Mouse (Mus musculus) hindbrain, embryonic 12.5 days (tissue): Measurements from ENCODE around the gene Snx32. TPM values are rescaled to one million over a fixed set of nuclear protein-coding genes. Genes with fewer than 3 reads are reported as not detected.
A peak's percentile ranks its signal among the peaks of the same experiment; 100 is the strongest.

ENCODE experiments used
- ATAC-seq: fragments of 200-750 bp; cut with Nextera tagmentation; 2 replicates; pipeline ENCODE4 v1.8.0; 2017; ENCODE audit warnings: moderate TSS enrichment; ENCODE audit not compliant: low FRiP score
- H3K27ac ChIP-seq: fragments of 300-500 bp; sonication (generic); 2 replicates; pipeline ENCODE4 v1.5.1; 2016; ENCODE audit warnings: mild to moderate bottlenecking
- H3K27me3 ChIP-seq: fragments of 300-500 bp; sonication (generic); 2 replicates; pipeline ENCODE4 v1.6.1; 2016; ENCODE audit warnings: mild to moderate bottlenecking
- H3K36me3 ChIP-seq: fragments of 300-500 bp; sonication (generic); 2 replicates; pipeline ENCODE4 v1.6.1; 2016; ENCODE audit warnings: mild to moderate bottlenecking
- H3K4me1 ChIP-seq: fragments of 300-500 bp; sonication (generic); 2 replicates; pipeline ENCODE4 v1.6.1; 2016
- H3K4me2 ChIP-seq: fragments of 300-500 bp; sonication (generic); replicated peaks from 2 replicates; pipeline ENCODE4 v1.6.1; 2016; ENCODE audit warnings: mild to moderate bottlenecking
- H3K4me3 ChIP-seq: fragments of 300-500 bp; sonication (generic); 2 replicates; pipeline ENCODE4 v1.5.1; 2016; ENCODE audit warnings: mild to moderate bottlenecking
- H3K9ac ChIP-seq: fragments of 300-500 bp; sonication (generic); 2 replicates; pipeline ENCODE4 v1.6.1; 2016; ENCODE audit warnings: mild to moderate bottlenecking, moderate library complexity
- H3K9me3 ChIP-seq: fragments of 300-500 bp; sonication (generic); replicated peaks from 2 replicates; pipeline ENCODE4 v1.6.1; 2016; ENCODE audit warnings: mild to moderate bottlenecking
- whole genome bisulfite sequencing: fragments of 180-500 bp; shearing (Covaris S2); methylation state at CpG from one replicate; pipeline ENCODE4 v1.1.7; 2016; 5-methylcytosine and 5-hydroxymethylcytosine counted together
- polyA plus RNA-seq: library from polyadenylated mRNA; unstranded; fragments of >200 nt; fragmentation: Nextera tagmentation; extraction: Ambion mirVana; gene quantifications from 2 replicates; pipeline ENCODE4 v1.2.1, GENCODE M21; 2016

Snx32 gene
- polyA plus RNA-seq, 1 experiment from 2014 or later = 38.3 TPM

DNA sequence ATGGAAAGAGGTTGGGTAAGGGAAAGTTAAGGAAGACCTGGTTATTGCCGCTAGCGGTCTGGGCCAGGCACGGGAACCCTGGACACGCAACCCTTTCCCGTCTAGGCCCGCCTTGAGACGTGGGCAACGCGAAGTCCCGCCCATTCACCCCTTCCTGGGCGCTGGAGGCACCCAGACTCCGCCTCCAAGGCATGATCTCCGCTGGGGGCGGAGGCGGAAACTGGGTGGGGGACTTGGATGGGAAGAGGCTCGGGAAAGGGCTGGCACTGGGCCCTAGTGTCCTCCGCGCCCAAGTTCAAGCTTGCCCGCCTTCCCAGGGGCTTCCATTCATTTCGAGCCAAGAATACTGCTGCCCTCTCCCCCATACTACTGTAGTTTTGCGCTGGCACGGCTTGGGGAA, 36.6 kb downstream of the Snx32 start, which contains the start of gene Efemp2:
Gene Efemp2, plus strand, starts transcription at position 235 of the 400 bp plus-strand sequence.
- Histone ChIP-seq H3K4me1 (peaks cover 24% of the 10 kb centered on the region), H3K9ac (peak within 1 kb of the TSS; percentile 76), H3K4me2 (peak within 1 kb of the TSS; percentile 97), H3K4me3 (peak within 1 kb of the TSS; percentile 52), H3K36me3 (peaks cover 3% of the 10 kb centered on the region; the same call in 1 of the 2 replicates), H3K9me3 (no peaks in the 10 kb centered on the region), H3K27ac (peak within 1 kb of the TSS; percentile 62), H3K27me3 (no peaks in the 10 kb centered on the region; the same call in 1 of the 2 replicates)
- peak; percentile 62 for ATAC-seq
- under 1% methylated on average over 22 of the region's 22 CpGs for WGBS

DNA sequence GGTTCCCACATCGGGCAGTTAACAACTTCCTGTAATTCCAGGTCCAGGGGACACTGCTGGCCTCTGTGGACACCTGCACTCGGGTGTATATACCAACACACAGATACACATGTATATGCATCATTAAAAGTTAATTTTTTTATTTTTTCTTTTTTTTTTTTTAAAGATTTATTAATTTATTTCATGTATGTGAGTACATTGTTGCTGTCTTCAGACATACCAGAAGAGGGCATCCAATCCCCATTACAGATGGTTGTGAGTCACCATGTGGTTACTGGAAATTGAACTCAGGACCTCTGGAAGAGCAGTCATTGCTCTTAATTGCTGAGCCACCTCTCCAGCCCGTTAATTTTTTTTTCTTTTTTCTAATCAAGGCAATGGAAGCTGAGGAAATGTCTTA, 37.5 kb downstream of the Snx32 start:
- Histone ChIP-seq H3K4me3 (no peak overlapping the region), H3K9me3 (no peaks in the 10 kb centered on the region), H3K27me3 (no peaks in the 10 kb centered on the region), H3K36me3 (0 out of 2 replicates have a peak, but pooled peaks cover 2% of the 10 kb centered on the region), H3K27ac (no peak overlapping the region), H3K4me1 (peaks cover 24% of the 10 kb centered on the region), H3K4me2 (no peak overlapping the region), H3K9ac (no peak overlapping the region)
- 76% methylated on average over 3 of the region's 3 CpGs for WGBS
- ATAC-seq = no peak

GRCm38 (mm10) chr19:5471846-5472245, 38.5 kb downstream of the Snx32 start:
- H3K27me3 ChIP-seq = no peaks in the 10 kb centered on the region
- H3K4me1 ChIP-seq = peaks cover 24% of the 10 kb centered on the region
- H3K4me3 ChIP-seq = no peak overlapping the region
- ATAC-seq = no peak
- 39% methylated on average over 5 of the region's 5 CpGs for WGBS
- H3K9me3 ChIP-seq = no peaks in the 10 kb centered on the region
- H3K36me3 ChIP-seq = peaks cover 9% of the 10 kb centered on the region
- H3K4me2 ChIP-seq = no peak overlapping the region
- no peak overlapping the region for H3K27ac ChIP-seq
- no peak overlapping the region for H3K9ac ChIP-seq

DNA sequence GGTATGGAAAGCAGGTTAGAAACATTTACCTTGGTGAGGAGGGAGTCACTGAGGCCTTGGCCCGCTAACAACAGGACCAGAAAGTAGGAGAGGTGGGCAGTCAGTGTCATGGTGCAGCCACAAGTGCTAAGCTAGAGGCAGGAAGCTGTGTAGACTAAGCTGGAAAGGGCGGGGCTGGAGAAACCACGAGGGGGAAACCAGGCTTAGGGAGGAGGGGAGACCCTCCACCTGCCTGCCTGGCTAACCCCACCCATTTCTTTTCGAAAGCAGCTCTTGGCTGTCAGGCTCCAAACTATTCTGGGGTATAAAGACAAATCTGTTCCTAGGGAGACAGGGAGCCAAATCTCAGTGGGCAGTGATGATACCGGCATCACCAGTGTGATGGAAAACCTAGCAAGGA, 42.0 kb downstream of the Snx32 start, which contains the start of gene Ctsw:
Gene Ctsw, minus strand, starts transcription at position 134 of the 400 bp plus-strand sequence.
- H3K4me2 ChIP-seq = no peak within 1 kb of the TSS
- H3K27ac ChIP-seq = no peak within 1 kb of the TSS
- no peak for ATAC-seq
- WGBS = 61% methylated on average over 5 of the region's 5 CpGs
- no peaks in the 10 kb centered on the region for H3K27me3 ChIP-seq
- H3K9me3 ChIP-seq = no peaks in the 10 kb centered on the region
- no peak within 1 kb of the TSS for H3K4me3 ChIP-seq
- peaks cover 33% of the 10 kb centered on the region for H3K36me3 ChIP-seq
- peaks cover 10% of the 10 kb centered on the region for H3K4me1 ChIP-seq
- no peak within 1 kb of the TSS for H3K9ac ChIP-seq

DNA sequence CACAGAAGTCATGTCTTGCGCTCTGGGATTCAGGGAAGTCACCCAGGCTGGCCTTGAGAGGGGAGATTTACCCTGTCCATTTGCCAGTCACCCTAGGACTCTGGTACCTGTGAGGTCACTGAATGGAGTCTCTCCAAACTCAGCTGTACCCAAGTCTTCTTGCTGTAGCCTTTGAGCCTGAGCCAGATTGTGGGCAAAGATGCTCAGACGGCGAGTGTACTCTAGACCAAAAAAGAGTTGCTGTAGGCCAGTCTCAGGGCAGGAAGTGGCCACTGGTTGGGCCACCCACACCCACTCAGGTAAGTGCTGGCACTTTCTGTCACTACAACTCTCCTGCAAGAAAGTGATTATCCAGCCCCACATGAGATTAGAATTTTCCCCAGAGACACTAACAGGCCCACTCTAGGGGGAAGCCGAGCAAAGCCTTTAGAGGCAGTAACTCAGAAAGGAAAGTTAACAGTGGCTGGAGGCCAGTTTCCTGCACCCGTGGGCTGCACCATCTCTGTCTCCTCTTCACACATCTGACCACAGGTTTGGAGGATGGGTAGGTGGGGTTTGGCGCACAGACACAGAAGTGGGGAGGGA, 43.3 kb downstream of the Snx32 start:
- H3K9ac ChIP-seq = no peak overlapping the region
- H3K4me2 ChIP-seq = no peak overlapping the region
- no peak overlapping the region for H3K4me3 ChIP-seq
- no peak for ATAC-seq
- H3K9me3 ChIP-seq = no peaks in the 10 kb centered on the region
- H3K27ac ChIP-seq = no peak overlapping the region
- 92% methylated on average over 6 of the region's 6 CpGs for WGBS
- H3K27me3 ChIP-seq = no peaks in the 10 kb centered on the region
- peaks cover 44% of the 10 kb centered on the region for H3K36me3 ChIP-seq
- peaks cover 10% of the 10 kb centered on the region for H3K4me1 ChIP-seq

DNA sequence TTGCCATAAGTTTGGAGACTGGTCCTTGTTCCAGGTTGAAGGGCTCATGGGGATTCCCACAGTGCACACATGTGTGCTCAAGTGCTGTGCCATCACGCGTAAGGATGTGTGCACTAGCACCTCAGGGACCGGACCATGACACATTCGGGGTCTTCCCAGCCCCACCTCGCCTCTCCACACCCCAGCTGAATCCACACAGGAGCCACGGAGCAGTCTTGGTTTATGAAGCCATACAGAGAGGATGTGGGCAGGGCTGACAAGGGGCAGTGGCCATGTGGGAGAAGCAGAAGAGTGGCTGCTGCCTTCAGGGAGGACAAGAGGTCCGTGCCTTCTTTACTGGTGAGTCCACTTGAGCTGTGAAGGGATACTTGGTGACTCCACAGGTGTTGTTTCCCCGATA, 45.3 kb downstream of the Snx32 start:
- 93% methylated on average over 8 of the region's 8 CpGs for WGBS
- ATAC-seq = no peak
- no peaks in the 10 kb centered on the region for H3K27me3 ChIP-seq
- no peak overlapping the region for H3K27ac ChIP-seq
- no peak overlapping the region for H3K4me2 ChIP-seq
- no peak overlapping the region for H3K9ac ChIP-seq
- peaks cover 20% of the 10 kb centered on the region for H3K4me1 ChIP-seq
- H3K9me3 ChIP-seq = no peaks in the 10 kb centered on the region
- H3K4me3 ChIP-seq = no peak overlapping the region
- H3K36me3 ChIP-seq = peaks cover 44% of the 10 kb centered on the region

GRCm38 (mm10) chr19:5463791-5464562, 46.4 kb downstream of the Snx32 start:
- Histone ChIP-seq H3K27ac (0 out of 2 replicates have a peak overlapping the region, but pooled peaks have one; percentile 25), H3K36me3 (peaks cover 44% of the 10 kb centered on the region), H3K27me3 (peaks cover 5% of the 10 kb centered on the region; the same call in 1 of the 2 replicates), H3K4me1 (peaks cover 23% of the 10 kb centered on the region), H3K4me3 (peak overlapping the region; percentile 21), H3K9ac (peak overlapping the region; percentile 51), H3K9me3 (no peaks in the 10 kb centered on the region), H3K4me2 (peak overlapping the region; percentile 48)
- ATAC-seq = peak; percentile 57
- 40% methylated on average over 15 of the region's 15 CpGs for WGBS

- Histone ChIP-seq H3K4me1 (peaks cover 23% of the 10 kb centered on the region), H3K27me3 (peaks cover 11% of the 10 kb centered on the region; the same call in 1 of the 2 replicates), H3K9me3 (no peaks in the 10 kb centered on the region), H3K9ac (no peak overlapping the region), H3K4me2 (no peak overlapping the region), H3K36me3 (peaks cover 44% of the 10 kb centered on the region), H3K4me3 (0 out of 2 replicates have a peak overlapping the region, but pooled peaks have one; percentile 5), H3K27ac (no peak overlapping the region)
- WGBS = 87% methylated on average over 9 of the region's 9 CpGs
- no peak for ATAC-seq
Observed at GRCm38 (mm10) chr19:5463212-5463611, 47.1 kb downstream of the Snx32 start.

GRCm38 (mm10) chr19:5461411-5461810, 48.9 kb downstream of the Snx32 start:
- 89% methylated on average over 6 of the region's 6 CpGs for WGBS
- H3K27ac ChIP-seq = no peak overlapping the region
- peak overlapping the region; percentile 94 for H3K4me2 ChIP-seq
- ATAC-seq = no peak
- peak overlapping the region; percentile 54 for H3K4me3 ChIP-seq
- peaks cover 30% of the 10 kb centered on the region for H3K36me3 ChIP-seq
- H3K4me1 ChIP-seq = peaks cover 34% of the 10 kb centered on the region
- no peaks in the 10 kb centered on the region for H3K9me3 ChIP-seq
- peak overlapping the region; percentile 69 for H3K9ac ChIP-seq
- H3K27me3 ChIP-seq = peaks cover 11% of the 10 kb centered on the region; the same call in 1 of the 2 replicates

- peaks cover 43% of the 10 kb centered on the region for H3K4me1 ChIP-seq
- WGBS = under 1% methylated on average over 32 of the region's 32 CpGs
- ATAC-seq = peak; percentile 51
Observed at GRCm38 (mm10) chr19:5460465-5460911, 49.9 kb downstream of the Snx32 start, which contains the start of gene Fibp. TSS of gene Fibp (plus strand) at chr19:5460615.

GRCm38 (mm10) chr19:5459896-5460295, 50.4 kb downstream of the Snx32 start:
- Histone ChIP-seq H3K4me3 (peak overlapping the region; percentile 54), H3K4me2 (peak overlapping the region; percentile 94), H3K36me3 (peaks cover 15% of the 10 kb centered on the region), H3K9me3 (no peaks in the 10 kb centered on the region), H3K4me1 (peaks cover 49% of the 10 kb centered on the region), H3K27ac (no peak overlapping the region), H3K27me3 (peaks cover 11% of the 10 kb centered on the region; the same call in 1 of the 2 replicates), H3K9ac (peak overlapping the region; percentile 69)
- ATAC-seq = no peak
- WGBS = 29% methylated on average over 3 of the region's 3 CpGs

More at GRCm38 (mm10) chr19:5460465-5460911, 49.9 kb downstream of the Snx32 start, which contains the start of gene Fibp:
- Histone ChIP-seq H3K4me2 (peak within 1 kb of the TSS; percentile 94), H3K9me3 (no peaks in the 10 kb centered on the region), H3K36me3 (peaks cover 21% of the 10 kb centered on the region), H3K27ac (peak within 1 kb of the TSS; percentile 45), H3K27me3 (peaks cover 11% of the 10 kb centered on the region; the same call in 1 of the 2 replicates), H3K4me3 (peak within 1 kb of the TSS; percentile 54), H3K9ac (peak within 1 kb of the TSS; percentile 69)

DNA sequence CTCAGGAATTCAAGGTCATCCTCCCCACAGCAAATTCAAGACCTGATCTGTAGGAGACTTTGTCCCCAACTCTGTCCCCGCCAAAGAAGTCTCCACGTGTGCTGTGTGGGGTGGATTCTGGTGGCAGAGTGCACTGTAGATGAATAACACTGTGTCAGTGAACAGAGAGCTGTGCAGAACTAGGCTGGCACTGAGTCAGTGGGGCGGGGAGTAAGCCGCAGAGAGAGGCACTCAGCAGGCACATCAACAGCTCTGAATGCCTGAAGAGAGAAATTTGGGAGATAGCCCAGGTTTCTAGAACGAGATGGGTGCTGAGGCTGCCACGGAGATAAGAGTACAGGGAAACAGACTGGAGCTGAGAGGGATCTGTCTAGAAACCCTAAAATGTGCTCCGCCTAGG, 51.3 kb downstream of the Snx32 start:
- Histone ChIP-seq H3K27ac (no peak overlapping the region), H3K4me3 (no peak overlapping the region), H3K36me3 (peaks cover 12% of the 10 kb centered on the region), H3K4me2 (no peak overlapping the region), H3K9ac (no peak overlapping the region), H3K27me3 (peaks cover 11% of the 10 kb centered on the region; the same call in 1 of the 2 replicates), H3K4me1 (peaks cover 45% of the 10 kb centered on the region), H3K9me3 (no peaks in the 10 kb centered on the region)
- ATAC-seq = no peak
- 72% methylated on average over 7 of the region's 7 CpGs for WGBS
